Mouse (Mus musculus) kidney, postnatal 14 days (tissue): Measurements from ENCODE around the gene Bhlhe23.

Experiments used
- DNase-seq: peaks from one replicate; pipeline ENCODE4 v3.0.0; 2022; ENCODE audit warnings: mixed read lengths

Bhlhe23 gene

DNA sequence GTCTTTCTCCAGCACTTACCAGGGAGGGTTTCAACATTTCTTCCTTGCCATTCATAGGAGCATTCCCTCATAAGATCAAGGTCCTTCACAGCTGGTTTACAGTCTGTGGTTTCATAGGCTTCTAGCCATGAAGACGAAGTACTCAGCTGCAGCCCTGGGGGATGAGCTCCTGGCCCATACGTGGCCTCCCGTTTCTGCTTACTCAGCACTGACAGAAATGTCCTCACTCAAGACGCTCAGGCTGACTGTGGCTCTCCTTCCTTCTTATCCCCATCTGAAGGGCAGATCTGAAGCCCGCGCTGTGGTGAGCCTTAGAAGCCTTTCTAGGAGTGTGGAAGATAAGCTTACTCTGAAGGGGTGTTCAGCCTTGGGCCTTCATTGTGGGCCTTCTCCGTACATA lies 11.0 kb downstream of the Bhlhe23 start:
- no peak for DNase-seq

DNA sequence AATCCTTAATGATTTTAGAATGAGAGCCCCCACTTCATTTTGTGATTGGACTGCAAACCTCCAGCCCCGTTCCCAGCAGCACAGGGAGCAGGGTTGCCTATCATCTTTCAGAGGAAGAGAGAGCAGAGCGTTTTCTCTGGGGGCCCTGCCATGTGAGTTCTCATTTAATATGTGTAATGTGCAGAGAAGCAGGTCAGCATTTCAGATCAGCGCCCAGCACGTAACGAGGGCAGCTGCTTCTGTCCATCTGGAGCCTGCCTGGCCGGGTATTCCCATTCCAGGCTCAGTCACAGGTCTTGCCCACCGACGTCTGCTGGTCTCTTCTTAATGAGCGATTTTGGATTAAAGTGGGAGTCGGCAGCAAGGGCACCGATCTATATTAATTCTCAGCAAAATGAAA lies 11.7 kb downstream of the Bhlhe23 start:
- no peak for DNase-seq

DNA sequence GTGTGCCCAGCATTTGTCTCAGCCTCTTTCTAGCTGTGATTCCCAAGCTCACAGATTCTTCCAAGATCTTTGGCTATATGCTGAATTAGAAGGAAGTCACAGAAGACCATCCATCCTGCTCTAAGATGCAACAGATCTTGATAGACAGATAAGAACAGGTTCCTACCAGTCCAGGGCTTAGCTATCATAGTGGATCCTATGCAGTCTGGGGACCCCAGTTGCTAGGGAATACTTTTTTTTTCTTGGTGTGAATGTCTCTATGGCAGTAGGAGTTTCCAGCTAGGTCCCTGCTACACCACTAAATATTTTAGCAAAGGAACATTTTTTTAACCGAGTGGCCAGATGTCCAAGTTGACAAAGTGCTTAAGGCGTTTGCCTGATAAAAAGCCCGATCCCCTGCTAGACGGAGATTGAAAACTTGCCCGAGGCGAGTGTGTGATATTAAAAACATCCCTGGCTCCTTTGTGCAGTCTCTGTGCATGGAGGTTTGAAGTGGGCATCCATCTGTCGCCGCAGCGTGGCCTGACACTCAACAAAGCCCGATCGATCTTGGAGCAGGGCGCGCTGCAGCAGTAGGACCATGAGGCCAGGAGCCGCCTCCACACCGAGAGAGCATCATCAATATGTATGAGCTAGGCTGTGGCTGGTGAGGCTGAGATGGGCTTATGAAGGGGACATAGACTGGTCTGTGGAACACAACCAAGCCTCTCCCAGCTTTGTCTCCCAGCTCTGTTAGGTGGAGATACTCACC lies 18.0 kb downstream of the Bhlhe23 start:
- DNase-seq = no peak

DNA sequence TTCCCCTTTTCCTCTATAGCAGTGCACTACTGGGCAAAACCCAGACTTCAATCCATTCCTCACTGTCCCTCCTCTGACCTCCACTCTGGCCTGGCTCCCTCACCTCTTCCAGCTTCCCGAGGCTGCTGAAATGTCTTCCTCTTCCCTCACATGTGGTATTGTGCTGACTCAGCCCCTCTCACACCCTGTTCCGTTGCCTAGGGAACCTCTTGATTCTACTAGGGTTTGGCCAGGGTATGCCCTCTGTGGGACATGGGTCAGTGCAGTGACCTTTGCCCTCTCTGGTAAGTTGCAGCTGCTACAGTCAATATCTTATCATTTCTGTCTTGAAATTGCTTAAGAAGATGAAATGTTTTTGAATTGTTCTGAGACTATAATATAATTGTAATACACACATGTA lies 19.9 kb downstream of the Bhlhe23 start:
- DNase-seq = no peak

DNA sequence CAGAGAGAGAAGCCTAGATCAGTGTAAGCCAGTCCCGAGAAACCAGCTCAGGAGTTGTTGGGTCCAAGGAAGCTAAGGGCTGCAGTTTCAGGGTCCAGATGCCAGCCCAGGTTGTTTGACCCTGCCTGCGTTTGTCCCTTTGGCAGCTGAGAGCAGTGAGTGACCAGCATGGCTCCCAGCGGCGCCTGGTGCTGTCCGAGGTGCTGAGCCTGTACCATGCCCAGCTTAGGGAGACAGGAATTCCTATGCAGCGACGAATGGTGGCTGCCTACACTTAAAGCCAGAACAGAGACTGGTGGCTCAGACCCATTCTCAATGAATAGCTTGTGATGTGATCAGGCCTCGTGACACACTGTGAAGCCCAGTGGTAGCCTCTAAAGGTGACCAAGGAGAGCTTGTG lies 20.8 kb downstream of the Bhlhe23 start:
- DNase-seq = peak; percentile 69

DNA sequence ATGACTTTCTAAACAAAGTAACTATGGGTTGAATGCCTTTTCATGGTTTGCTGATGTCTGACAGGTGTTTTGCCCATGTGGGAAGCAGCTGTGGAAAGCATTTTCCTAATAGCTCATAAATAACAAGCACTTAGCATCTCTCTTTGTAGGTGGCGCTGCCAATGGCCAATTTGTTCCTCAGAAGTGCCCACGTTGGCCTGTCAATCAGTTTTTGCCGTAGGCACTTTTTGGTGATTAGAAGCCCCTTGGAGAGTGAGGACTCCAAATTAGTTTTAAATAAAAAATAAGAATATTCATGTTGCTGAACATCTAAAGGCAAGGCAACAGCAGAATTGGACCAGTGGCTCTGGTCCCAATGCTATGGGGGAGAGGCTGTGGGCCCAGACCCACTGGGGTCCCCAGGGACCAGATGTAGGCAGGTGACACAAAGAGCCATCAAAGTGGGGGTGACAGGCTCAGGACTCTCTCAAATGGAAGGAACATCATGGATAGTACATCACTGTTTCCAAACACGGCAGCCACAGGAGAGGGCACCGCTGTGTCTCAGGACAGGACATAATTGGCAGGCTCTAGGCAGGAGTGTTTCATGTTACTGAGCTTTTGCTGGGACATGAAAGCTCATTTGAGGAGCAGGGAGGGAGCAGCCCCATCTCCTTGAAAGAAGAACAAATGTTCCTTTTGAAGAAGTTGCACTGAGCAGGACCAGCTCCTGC lies 21.6 kb downstream of the Bhlhe23 start:
- no peak for DNase-seq

DNA sequence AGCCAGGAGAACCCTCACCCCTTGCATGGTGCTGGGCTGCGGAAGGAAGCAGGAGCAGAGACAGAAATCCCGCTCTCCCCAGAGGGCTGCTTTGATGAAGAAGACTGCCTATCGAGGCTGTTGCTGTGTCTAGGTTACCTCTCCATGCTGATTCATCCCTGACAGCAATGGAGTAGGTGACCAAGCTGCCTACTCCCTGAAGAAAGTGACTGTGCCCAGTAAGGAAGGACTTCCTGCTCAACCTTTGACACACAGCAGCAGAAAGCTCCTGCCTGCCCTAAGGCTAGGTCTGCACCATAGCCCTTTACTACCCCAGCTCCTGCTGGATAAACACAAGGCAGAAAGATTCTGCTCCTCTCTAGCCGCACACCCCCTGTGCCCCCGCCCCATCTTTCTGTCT lies 27.8 kb downstream of the Bhlhe23 start:
- no peak for DNase-seq

DNA sequence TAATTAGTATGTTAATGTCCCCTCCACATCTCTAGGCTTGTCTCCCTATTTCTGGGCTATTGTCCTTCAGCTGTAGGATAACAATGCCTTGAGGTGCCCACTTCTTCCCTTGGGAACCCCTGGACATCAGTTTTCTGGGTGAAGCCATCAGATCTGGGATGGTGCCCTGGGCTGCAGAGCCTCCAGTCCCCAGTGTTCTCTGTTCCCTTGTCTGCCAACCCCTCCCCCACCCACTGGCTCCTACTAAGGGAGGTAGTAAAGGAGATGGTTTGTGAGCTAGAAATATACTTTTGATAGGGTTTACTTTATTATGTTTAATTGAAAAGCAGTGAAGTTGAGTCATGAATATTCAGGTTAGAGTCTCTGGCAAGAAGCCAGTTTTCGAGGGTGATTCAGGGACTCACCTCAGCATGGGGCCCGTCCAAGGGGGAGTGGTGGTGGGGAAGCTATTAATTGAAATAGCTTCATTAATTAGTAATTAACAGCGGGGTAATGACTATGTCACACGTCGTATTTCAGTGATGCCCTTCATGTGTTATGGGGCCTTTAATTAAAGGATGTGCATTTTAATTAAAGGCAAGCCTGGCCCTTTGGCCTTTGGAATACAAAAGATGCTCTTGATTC lies 30.0 kb downstream of the Bhlhe23 start:
- DNase-seq = peak; percentile 19

DNA sequence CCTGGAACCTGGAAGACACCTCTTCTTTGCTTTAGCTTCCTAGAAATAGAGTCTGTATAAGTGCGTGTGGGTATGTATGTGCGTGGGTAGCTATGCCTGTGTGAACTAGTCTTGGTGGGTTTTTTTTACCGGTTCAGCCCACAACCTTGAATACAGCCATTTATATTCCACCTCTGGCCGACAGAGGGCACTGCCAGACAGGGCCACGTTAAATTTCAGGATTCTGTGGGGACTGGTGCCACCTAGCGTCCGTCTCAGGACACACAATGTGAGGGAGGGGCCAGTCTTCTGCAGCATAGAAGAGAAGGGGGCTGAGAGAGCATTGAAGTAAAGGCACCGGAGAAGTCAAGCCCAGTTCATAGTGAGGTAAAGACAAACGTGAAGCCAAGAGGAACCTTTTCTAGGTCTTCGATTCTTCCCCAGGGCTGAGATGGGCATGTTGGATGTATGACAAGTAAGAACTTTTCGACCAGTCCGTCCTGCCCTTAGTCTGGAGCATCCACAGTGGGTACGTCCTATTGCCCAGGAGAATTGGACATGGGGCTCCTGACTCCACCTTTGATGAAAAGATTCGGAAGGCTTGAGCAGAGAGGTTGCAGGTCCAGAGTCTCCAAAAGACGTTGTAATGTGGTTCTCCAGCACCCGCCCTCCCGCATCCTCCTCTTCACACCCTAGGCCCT lies 31.3 kb downstream of the Bhlhe23 start:
- DNase-seq = peak; percentile 89

DNA sequence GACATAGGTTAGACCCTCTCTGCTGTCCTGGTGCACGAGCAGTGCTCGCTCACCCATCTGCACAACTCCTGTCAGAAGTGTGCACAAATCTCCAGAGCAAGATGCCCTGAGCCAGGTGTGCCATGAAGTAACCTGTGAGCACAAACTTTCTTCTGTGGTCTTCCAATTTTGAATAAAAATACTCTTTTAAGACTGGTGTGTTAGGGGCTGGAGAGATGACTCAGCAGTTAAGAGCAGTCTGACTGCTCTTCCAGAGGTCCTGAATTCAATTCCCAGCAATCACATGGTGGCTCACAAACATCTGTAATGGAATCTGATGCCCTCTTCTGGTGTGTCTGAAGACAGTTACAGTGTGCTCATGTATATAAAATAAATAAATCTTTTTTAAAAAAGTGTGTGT lies 33.4 kb downstream of the Bhlhe23 start:
- no peak for DNase-seq

DNA sequence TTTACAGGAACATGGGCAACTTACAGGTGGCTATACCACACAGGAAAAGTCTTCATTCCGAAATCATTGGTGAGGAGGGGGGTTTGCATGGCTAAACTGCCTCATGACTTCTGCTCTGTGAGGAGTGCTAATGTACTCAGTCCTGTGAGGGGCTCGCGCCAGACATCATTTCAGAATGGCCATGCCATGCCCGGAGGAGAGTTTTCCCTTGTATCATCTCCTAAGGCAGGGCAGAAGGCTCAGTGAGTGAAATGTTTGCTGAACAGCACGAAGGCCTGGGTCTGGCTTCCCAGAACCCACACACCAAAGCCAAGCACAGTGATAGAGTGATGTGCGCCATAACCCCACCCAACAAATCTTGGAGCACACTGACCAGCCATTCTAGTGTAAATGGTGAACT lies 33.9 kb downstream of the Bhlhe23 start:
- no peak for DNase-seq

DNA sequence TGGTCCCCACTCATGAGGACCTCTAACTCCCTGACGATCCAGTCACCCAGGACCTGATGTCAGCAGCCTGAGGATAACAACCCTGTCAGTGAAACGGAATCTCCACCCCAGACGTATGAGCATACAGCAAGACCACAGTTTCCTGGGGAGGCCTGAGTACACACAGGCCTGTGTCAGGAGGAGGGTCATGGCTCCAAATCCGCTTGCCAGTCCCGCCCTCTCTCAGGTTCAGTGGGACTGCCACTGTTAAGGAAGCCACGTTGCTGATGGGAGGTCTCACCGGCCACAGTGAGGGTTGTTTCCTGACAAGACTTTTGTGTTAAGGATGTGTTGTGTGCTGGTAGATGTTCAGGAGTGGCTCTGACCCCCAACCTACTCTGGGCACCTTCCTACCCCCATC lies 35.3 kb downstream of the Bhlhe23 start:
- no peak for DNase-seq

DNA sequence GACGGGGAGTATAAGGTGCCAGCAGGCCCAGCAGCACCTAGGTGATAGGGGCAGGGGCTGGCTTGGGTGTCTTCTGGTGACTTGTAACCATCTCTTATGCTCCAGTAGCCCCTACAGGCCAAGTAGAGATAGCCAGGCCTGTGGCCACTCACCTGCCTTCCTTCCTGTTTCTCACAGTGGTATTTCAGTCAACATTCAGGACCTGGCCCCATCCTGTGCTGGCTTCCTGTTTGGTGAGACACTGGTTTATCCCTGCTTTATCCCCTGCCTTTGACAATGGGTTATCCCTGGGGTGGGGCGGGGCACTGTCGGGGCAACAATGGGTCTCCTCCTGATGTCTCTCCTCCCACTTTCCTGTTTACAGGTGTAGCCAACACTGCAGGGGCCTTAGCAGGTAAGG lies 36.4 kb downstream of the Bhlhe23 start:
- no peak for DNase-seq

DNA sequence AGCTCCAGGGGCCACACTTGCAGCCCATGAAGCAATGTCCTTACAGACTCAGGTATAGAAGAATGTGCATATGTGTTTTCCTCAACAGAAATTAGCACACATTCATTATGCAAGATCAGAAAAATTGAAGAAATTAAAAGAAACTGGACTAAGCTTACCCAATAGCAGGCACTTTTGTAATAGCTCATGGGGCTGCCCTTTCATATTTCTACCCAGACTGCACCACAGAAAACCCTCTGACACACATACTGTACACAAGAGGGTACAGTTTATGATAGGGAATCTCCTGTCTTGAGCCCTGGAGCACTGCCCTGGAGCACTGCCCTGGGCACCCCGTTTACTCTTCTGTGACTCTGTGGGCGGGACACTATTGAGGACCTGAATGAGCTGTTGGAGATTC lies 38.7 kb downstream of the Bhlhe23 start:
- DNase-seq = no peak

DNA sequence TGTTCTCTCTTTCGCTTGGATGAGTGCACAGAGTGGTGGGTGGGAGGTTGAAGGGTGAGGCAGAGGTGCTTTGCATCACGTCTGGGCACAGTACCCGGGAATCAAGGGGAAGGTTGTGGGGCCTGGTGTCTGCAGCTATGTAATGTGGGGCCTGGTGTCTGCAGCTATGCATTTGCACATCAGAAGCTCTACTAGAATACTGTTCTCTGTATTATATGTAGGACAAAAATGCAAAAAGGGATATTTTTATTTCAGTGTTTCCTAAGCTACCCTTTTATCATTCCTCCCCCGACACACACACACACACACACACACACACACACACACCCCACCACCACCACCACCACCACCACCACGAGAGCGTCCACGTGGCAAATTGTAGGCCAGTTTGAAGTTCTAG lies 41.5 kb downstream of the Bhlhe23 start:
- no peak for DNase-seq

DNA sequence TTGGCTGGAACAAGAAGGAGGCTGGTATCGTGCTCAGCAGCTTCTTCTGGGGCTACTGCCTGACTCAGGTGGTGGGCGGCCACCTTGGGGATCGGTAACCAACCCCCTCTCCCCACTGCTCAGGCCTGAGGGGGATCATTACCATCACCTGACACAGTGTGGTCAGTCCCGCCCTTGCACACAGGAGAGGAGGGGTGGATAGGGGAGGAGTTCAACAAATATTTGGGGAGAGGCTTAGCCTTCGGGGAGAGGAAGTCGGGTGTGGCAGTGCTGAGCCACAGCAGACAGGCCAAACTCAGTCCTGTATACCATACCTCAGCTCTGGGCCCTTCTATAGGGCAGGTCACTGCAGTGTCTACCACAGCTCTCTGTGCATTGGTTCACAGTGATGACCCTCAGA lies 44.7 kb downstream of the Bhlhe23 start:
- DNase-seq = no peak

DNA sequence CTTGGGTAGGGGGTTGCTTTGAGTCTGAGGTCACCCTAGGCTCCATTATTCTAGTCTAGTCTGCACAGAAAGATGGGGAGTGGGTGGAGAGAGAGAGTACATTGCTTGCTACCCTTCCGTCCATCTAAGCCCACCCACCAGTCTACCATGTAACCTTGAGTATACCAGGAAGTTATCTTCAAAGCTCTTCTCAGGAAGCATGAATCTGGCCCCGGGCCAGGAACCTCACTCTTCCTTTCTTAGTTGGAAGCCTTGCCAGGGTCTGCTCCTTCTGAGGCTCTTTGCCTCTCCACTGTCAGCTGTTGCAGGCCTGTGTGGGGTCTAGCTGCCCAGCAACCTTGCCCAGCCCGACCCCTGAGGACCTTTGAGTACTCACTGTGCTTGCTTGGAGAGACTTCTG lies 45.7 kb downstream of the Bhlhe23 start:
- DNase-seq = no peak

DNA sequence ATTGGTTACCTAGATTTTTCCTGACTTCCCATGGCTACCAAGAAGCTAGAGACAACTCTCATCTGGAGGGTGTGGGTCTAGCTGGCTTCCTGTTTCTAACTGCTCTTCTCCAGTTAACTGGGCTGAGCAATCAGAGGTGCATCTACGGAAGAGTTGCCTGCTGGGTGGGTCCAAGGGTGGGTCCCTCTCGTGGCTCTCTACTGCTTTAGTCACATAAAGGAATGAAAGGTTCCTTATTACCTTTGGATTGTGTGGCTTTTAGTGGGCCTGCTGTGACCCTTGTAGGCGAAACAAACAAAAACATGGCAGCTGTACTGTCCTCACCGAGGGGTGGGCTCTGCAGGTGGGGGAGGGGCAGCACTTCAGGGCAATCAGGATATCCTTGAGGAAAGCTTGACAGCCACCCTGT lies 49.1 kb downstream of the Bhlhe23 start:
- DNase-seq = no peak

DNA sequence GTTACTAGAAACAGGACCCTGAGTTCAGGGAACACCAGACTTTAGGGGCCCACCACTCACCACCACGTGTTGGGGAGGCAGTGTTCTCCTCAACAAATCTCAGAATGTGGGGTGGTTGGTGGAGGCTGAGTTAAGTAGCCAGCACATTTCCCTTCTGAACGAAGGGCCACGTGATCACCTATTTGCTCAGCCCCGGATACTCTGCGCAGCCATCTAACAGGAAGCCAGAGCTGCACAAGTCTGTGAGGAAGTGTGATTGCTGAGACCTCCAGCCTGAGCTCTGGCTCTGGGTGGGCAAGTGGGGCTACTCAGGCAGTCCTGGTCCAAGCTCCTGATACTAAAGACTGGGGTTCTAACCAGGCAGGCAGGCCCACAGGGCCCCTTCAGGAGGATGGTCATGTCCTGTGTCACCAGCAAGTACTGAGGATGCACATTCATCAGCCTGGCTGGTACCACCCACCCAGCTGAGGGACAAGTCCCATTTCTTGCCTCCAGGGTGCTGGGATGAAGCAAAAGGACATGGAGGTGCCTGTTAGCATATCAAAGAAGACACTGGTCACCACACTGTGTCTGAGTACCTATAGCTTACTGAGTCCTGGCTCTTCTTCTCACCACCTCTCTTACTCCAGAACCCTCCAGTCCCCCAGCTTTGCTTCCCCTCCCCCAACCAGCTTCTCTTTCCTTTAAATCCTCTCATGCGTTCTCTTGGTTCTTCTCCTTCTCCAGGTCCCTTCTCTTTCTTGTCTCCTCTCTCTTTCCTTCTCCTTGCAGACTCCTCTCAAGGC lies 49.9 kb downstream of the Bhlhe23 start:
- DNase-seq = no peak

DNA sequence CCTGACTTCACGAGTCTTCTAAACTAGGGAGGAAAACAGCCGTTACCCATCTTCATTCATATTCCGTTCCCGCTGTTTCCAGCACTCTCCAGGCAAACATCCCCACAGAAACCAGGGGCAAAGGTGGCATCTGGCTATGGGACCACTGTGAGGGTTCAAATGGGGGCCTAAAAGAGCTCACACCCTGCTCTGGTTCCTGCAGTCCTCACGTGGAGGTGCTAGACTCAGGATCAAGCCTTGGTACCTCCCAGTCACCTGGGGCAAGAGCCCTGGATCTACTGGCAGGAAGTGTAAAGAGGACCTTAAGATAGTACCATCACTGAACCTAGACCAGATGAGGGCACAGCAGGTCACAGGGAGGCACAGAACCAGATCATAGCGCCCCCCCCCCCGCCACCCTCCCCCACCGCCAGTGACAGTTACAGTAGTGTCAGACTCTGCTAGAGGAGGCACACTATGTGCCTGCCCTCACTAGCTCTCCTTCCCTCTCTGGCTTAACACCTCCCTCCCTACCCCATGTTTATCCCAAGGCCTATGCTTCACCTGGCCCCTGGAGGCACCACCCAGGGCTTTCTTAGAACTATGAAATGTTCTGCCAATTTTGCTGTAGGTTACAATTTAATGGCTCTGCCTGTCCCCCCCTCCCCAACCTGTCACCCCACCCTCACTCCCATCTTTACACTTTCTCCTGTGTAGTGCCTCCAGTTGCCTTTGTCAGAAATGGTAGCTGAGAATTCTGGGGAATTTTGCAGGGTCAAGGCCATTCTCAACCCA lies 50.7 kb downstream of the Bhlhe23 start:
- no peak for DNase-seq

DNA sequence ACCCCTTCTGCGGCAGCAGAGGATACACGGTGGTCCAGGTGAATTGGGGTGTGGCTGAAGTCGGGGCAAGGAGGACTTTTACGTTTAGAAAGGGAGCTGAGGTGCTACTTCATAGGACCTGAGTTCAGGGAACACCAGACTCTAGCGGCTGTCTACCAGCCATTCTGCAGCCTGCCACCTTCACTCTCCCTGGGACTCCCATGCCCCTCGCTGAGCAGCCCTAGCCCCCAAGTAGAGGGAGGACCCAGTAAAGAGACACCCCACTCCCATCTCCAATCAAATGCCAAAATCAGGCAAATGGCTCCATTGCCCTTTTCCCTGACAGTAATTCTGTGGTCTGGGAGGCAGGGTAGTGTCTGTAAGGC lies 51.3 kb downstream of the Bhlhe23 start:
- no peak for DNase-seq
